Mouse (Mus musculus) heart, embryonic 14.5 days (tissue): Measurements from ENCODE around the gene Anxa11. TPM values are rescaled to one million over a fixed set of nuclear protein-coding genes. Genes with fewer than 3 reads are reported as not detected.
"Not testable (repeated sequence)": the region's sequence is repeated elsewhere in the genome, so short reads cannot be mapped to it uniquely, and the experiment has no call there.

Experiments
- ATAC-seq: fragments of 200-750 bp; cut with Nextera tagmentation; 2 replicates; pipeline ENCODE4 v1.8.0; 2017; ENCODE audit warnings: low read depth, moderate TSS enrichment; ENCODE audit not compliant: insufficient number of reproducible peaks, insufficient read depth, low FRiP score
- H3K27ac ChIP-seq, 2 experiments: fragments of 200-500 bp in 1 of 2; fragments of 300-500 bp in 1 of 2; sonication (generic) in 1 of 2; replicated peaks in 1 of 2; 2 replicates each; pipeline ENCODE4 v1.5.1; 2012 to 2014; ENCODE audit warnings: low read depth in 2 of 2, low read length in 2 of 2, control low read depth in 1 of 2, mild to moderate bottlenecking in 1 of 2, mixed read lengths in 1 of 2; ENCODE audit not compliant: control insufficient read depth in 1 of 2, insufficient read depth in 1 of 2
- H3K27me3 ChIP-seq: fragments of 300-500 bp; sonication (generic); 2 replicates; pipeline ENCODE4 v1.6.1; 2014; ENCODE audit warnings: mild to moderate bottlenecking, low read length, control low read depth; ENCODE audit not compliant: control insufficient read depth, insufficient read depth
- H3K36me3 ChIP-seq: fragments of 300-500 bp; sonication (generic); 2 replicates; pipeline ENCODE4 v1.6.1; 2014; ENCODE audit warnings: mild to moderate bottlenecking, control low read depth, low read length, mixed read lengths; ENCODE audit not compliant: control insufficient read depth, insufficient read depth
- H3K4me1 ChIP-seq, 2 experiments: fragments of 200-500 bp in 1 of 2; fragments of 300-500 bp in 1 of 2; sonication (generic) in 1 of 2; 2 replicates each; pipeline ENCODE4 v1.6.1; 2012 to 2014; ENCODE audit warnings: low read length in 2 of 2, control low read depth in 1 of 2, mixed read lengths in 1 of 2; ENCODE audit not compliant: control insufficient read depth in 2 of 2, insufficient read depth in 2 of 2
- H3K4me2 ChIP-seq: fragments of 300-500 bp; sonication (generic); 2 replicates; pipeline ENCODE4 v1.6.1; 2014; ENCODE audit warnings: mild to moderate bottlenecking, low read length
- H3K4me3 ChIP-seq, 2 experiments: fragments of 200-500 bp in 1 of 2; fragments of 300-500 bp in 1 of 2; sonication (generic) in 1 of 2; 2 replicates each; pipeline ENCODE4 v1.5.1; 2012 to 2014; ENCODE audit warnings: low read length in 2 of 2, mild to moderate bottlenecking in 2 of 2, control low read depth in 1 of 2, low read depth in 1 of 2, moderate library complexity in 1 of 2; ENCODE audit not compliant: control insufficient read depth in 1 of 2, insufficient read depth in 1 of 2
- H3K9ac ChIP-seq: fragments of 300-500 bp; sonication (generic); 2 replicates; pipeline ENCODE4 v1.6.1; 2014; ENCODE audit warnings: mild to moderate bottlenecking, low read length
- H3K9me3 ChIP-seq: fragments of 300-500 bp; sonication (generic); 2 replicates; pipeline ENCODE4 v1.6.1; 2016; ENCODE audit warnings: low read length, control low read depth; ENCODE audit not compliant: control insufficient read depth
- WGBS: fragments of 180-500 bp; shearing (Covaris S2); extraction: QIAGEN DNeasy Blood & Tissue Kit; methylation state at CpG from one replicate; pipeline ENCODE4 v1.1.7; 2014; 5-methylcytosine and 5-hydroxymethylcytosine counted together
- microRNA-seq: library from miRNA; unstranded; fragments of <30 nt; microRNA quantifications from one replicate; pipeline ENCODE4, GENCODE M21; 2016
- polyA plus RNA-seq: library from polyadenylated mRNA; unstranded; fragments of >200 nt; fragmentation: Nextera tagmentation; extraction: Ambion mirVana; gene quantifications from 2 replicates; pipeline ENCODE4 v1.2.1, GENCODE M21; 2014

The Anxa11 gene
- polyA plus RNA-seq, 1 experiment from 2014 or later: 29.4 TPM

- H3K36me3 ChIP-seq, ATAC-seq, H3K9me3 ChIP-seq, H3K9ac ChIP-seq, H3K4me2 ChIP-seq, H3K4me3 ChIP-seq, H3K27me3 ChIP-seq, H3K27ac ChIP-seq, H3K4me1 ChIP-seq: not testable (repeated sequence)
- WGBS: no CpG with 5 or more reads among the region's 10 CpGs
Observed at GRCm38 (mm10) chr14:25927562-25927881, 85.6 kb downstream of the Anxa11 start, which contains the start of gene Tmem254a. Gene Tmem254a, minus strand, starts transcription at chr14:25927672.

Small RNA genes within 50 kb of the gene (microRNA-seq; reads per million reads assigned to microRNA genes)
- not detected for gene Gm23701

Other genes with a start within 250 kb of the Anxa11 start
- 99.2 and 105 TPM in 2 replicates for gene Ppif, start 148.0 kb upstream of the Anxa11 start, polyA plus RNA-seq
- 31.8 and 33.0 TPM in 2 replicates for gene Zcchc24, start 73.1 kb upstream of the Anxa11 start, polyA plus RNA-seq
- gene Plac9a, start 60.9 kb downstream of the Anxa11 start, polyA plus RNA-seq: not detected in 2 replicates
- 3.0 and 3.1 TPM in 2 replicates for gene Tmem254a, start 85.5 kb downstream of the Anxa11 start, polyA plus RNA-seq
- 0.16 TPM in 1 of 2 replicates, not detected in the other for gene Cphx1, start 96.1 kb downstream of the Anxa11 start, polyA plus RNA-seq
- 0.23 and 0.62 TPM in 2 replicates for gene Duxbl1, start 136.4 kb downstream of the Anxa11 start, polyA plus RNA-seq
- 5.9 and 7.5 TPM in 2 replicates for gene Gm9780, start 200.6 kb downstream of the Anxa11 start, polyA plus RNA-seq
- 28.1 and 29.2 TPM in 2 replicates for gene Tmem254c, start 225.2 kb downstream of the Anxa11 start, polyA plus RNA-seq
- not detected in 2 replicates for gene Cphx2, start 239.4 kb downstream of the Anxa11 start, polyA plus RNA-seq
- gene Cphx3, start 240.1 kb downstream of the Anxa11 start, polyA plus RNA-seq: not detected in 2 replicates